Mouse (Mus musculus) macrophage (primary cell): ENCODE measurements around the gene Zcchc7. TPM values are rescaled to one million over a fixed set of nuclear protein-coding genes. Genes with fewer than 3 reads are reported as not detected.

ENCODE experiments used
- H3K27ac ChIP-seq: fragments of 350-480 bp; formaldehyde crosslinking; 2 replicates; pipeline ENCODE4 v1.9.0; 2021
- H3K36me3 ChIP-seq: fragments of 350-480 bp; formaldehyde crosslinking; 2 replicates; pipeline ENCODE4 v1.9.0; 2021; ENCODE audit errors: inconsistent target
- H3K4me3 ChIP-seq: fragments of 350-480 bp; formaldehyde crosslinking; 2 replicates; pipeline ENCODE4 v1.9.0; 2021; ENCODE audit errors: inconsistent target
- H3K79me2 ChIP-seq: fragments of 350-480 bp; formaldehyde crosslinking; 2 replicates; pipeline ENCODE4 v1.9.0; 2021; ENCODE audit errors: inconsistent target
- WGBS: methylation state at CpG from one replicate; pipeline ENCODE4 v1.1.7; 2026; ENCODE audit warnings: inconsistent platforms; ENCODE audit not compliant: missing documents; 5-methylcytosine and 5-hydroxymethylcytosine counted together
- polyA plus RNA-seq: library from polyadenylated mRNA; stranded (reverse); fragments of 250-400 nt; gene quantifications from 3 replicates; pipeline ENCODE4 v1.2.4, GENCODE M21; 2018; ENCODE audit warnings: inconsistent platforms
- total RNA-seq, 78 experiments: library from RNA; depleted of rRNA; stranded (reverse); fragments of 250-400 nt; gene quantifications; 1 replicate in 9 of 78; 2 replicates in 24 of 78; 3 replicates in 43 of 78; 4 replicates in 2 of 78; pipeline ENCODE4 v1.2.4; 2018; ENCODE audit warnings: inconsistent platforms in 56 of 78

Zcchc7 gene
- 100 to 1,000 TPM; 117 to 269 (median 225) TPM for total RNA-seq (2018; cell fraction: chromatin; rRNA removed)
- 10 to 100 TPM in 6 of 26 experiments, 1 to 10 TPM in 20; 4.4 to 17.9 (median 6.9) TPM for total RNA-seq (2018; cell fraction: cytosol; rRNA removed)
- total RNA-seq (2018; cell fraction: nucleus; rRNA removed): 100 to 1,000 TPM in 20 of 26 experiments, 10 to 100 TPM in 6; 70.6 to 197 (median 123) TPM
- polyA plus RNA-seq: 9.8 to 31.5 TPM (median 16.2 TPM) in 3 replicates

DNA sequence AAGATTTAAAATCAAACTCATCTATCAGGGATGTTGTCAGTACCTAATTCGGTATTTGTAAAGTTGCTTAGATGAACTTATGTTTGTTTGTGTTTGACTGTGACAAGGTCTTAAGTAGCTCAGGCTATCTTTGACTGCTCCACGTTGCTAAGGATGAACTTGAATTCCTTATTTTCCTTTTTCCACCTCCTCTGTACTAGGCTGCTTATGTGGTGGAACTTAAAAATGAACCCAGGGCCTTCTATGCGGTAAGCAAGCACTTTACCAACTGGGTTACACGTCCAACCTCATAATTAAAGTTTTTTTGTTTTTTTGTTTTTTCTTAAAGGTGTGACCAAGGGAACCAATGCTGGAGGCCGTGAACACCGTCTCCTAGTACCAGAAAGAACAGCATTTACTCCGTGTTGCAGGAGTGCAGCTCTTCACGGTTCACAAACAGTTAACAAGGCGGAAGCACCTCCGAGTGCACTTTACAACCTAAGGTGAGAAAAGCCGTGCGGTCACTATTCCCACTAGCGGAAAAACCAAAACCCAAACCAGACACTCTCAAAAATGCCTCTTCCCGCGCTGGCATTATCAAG, at the start of gene Zcchc7:
Zcchc7 (plus strand) TSS at position 325 of the 581 bp plus-strand sequence.
- Histone ChIP-seq H3K4me3 (peak within 1 kb of the TSS; percentile 88), H3K27ac (peak within 1 kb of the TSS; percentile 68), H3K36me3 (no peaks in the 10 kb centered on the region), H3K79me2 (peaks cover 39% of the 10 kb centered on the region)
- 5% methylated on average over 15 of the region's 15 CpGs for WGBS

GRCm38 (mm10) chr4:44705967-44706366, 49.7 kb upstream of the Zcchc7 start:
- H3K36me3 ChIP-seq: no peaks in the 10 kb centered on the region
- no peak overlapping the region for H3K27ac ChIP-seq
- no peak overlapping the region for H3K4me3 ChIP-seq
- 8% methylated on average over 7 of the region's 7 CpGs for WGBS
- no peaks in the 10 kb centered on the region for H3K79me2 ChIP-seq

- no peaks in the 10 kb centered on the region for H3K36me3 ChIP-seq
- H3K27ac ChIP-seq: no peak overlapping the region
- 47% methylated on average over 1 of the region's 1 CpGs for WGBS
- H3K4me3 ChIP-seq: no peak overlapping the region
- no peaks in the 10 kb centered on the region for H3K79me2 ChIP-seq
These were observed 48.8 kb upstream of the Zcchc7 start for GRCm38 (mm10) chr4:44706865-44707264.

GRCm38 (mm10) chr4:44708311-44708710, 47.4 kb upstream of the Zcchc7 start:
- WGBS: 71% methylated on average over 8 of the region's 8 CpGs
- Histone ChIP-seq H3K36me3 (no peaks in the 10 kb centered on the region), H3K27ac (no peak overlapping the region), H3K79me2 (no peaks in the 10 kb centered on the region), H3K4me3 (no peak overlapping the region)

GRCm38 (mm10) chr4:44709091-44709695, 46.5 kb upstream of the Zcchc7 start:
- Histone ChIP-seq H3K36me3 (no peaks in the 10 kb centered on the region), H3K79me2 (no peaks in the 10 kb centered on the region), H3K27ac (no peak overlapping the region), H3K4me3 (no peak overlapping the region)

GRCm38 (mm10) chr4:44709740-44710700, 45.7 kb upstream of the Zcchc7 start, which contains the start of gene Pax5:
Pax5 (minus strand) TSS chr4:44710487.
- Histone ChIP-seq H3K4me3 (no peak within 1 kb of the TSS), H3K36me3 (no peaks in the 10 kb centered on the region), H3K79me2 (no peaks in the 10 kb centered on the region), H3K27ac (no peak within 1 kb of the TSS)
- WGBS: 52% methylated on average over 16 of the region's 16 CpGs

- Histone ChIP-seq H3K79me2 (no peaks in the 10 kb centered on the region), H3K27ac (no peak overlapping the region), H3K36me3 (no peaks in the 10 kb centered on the region), H3K4me3 (no peak overlapping the region)
- WGBS: 7% methylated on average over 30 of the region's 30 CpGs
These were observed 45.0 kb upstream of the Zcchc7 start for GRCm38 (mm10) chr4:44710701-44711097.

GRCm38 (mm10) chr4:44711136-44711900, 44.4 kb upstream of the Zcchc7 start:
- WGBS: 14% methylated on average over 24 of the region's 25 CpGs
- no peaks in the 10 kb centered on the region for H3K79me2 ChIP-seq
- H3K27ac ChIP-seq: no peak overlapping the region
- H3K4me3 ChIP-seq: no peak overlapping the region
- H3K36me3 ChIP-seq: no peaks in the 10 kb centered on the region

GRCm38 (mm10) chr4:44712051-44712700, 43.5 kb upstream of the Zcchc7 start:
- WGBS: 7% methylated on average over 25 of the region's 25 CpGs
- no peaks in the 10 kb centered on the region for H3K79me2 ChIP-seq
- H3K4me3 ChIP-seq: no peak overlapping the region
- no peak overlapping the region for H3K27ac ChIP-seq
- no peaks in the 10 kb centered on the region for H3K36me3 ChIP-seq

DNA sequence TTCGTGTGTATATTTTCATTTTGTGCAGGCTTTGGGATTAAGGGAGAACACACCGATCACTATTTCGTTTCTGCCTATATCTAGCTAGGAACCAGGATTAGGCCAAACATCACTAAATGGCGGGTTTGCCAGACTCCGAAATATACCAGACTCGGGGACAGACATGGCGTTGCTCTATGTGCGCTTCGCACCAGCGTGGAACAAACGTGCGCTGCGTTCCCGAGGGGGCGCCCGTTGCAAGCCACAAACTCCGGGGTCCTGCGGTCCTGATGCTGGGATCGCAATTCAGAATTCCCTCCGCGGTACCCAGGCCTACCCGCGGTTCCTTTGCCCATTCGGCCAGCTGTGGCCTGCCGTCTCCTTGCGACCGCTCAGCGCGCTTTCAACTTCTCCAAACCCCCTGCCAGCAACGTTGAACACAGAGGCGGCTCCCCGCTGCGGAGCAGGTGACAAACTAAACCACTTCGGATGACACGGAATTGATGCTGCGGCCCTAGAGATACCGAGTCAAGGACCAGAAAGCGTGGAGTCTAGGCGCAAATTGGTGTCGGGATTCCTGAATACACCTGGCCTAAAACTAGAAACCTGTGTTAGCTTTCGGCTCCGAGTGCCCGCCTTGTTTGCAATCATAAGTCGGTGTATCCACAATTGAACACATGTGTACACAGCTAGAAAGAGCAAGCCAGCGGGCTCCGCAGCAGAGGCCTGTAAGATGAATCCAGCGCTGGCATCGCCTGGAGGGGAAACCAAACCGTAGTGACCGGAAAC, 42.7 kb upstream of the Zcchc7 start:
- WGBS: 4% methylated on average over 50 of the region's 50 CpGs
- no peaks in the 10 kb centered on the region for H3K36me3 ChIP-seq
- no peaks in the 10 kb centered on the region for H3K79me2 ChIP-seq
- no peak overlapping the region for H3K4me3 ChIP-seq
- H3K27ac ChIP-seq: no peak overlapping the region

- no peaks in the 10 kb centered on the region for H3K36me3 ChIP-seq
- H3K27ac ChIP-seq: no peak overlapping the region
- no peaks in the 10 kb centered on the region for H3K79me2 ChIP-seq
- H3K4me3 ChIP-seq: no peak overlapping the region
- 4% methylated on average over 19 of the region's 19 CpGs for WGBS
These were observed 42.1 kb upstream of the Zcchc7 start for GRCm38 (mm10) chr4:44713554-44714051.

DNA sequence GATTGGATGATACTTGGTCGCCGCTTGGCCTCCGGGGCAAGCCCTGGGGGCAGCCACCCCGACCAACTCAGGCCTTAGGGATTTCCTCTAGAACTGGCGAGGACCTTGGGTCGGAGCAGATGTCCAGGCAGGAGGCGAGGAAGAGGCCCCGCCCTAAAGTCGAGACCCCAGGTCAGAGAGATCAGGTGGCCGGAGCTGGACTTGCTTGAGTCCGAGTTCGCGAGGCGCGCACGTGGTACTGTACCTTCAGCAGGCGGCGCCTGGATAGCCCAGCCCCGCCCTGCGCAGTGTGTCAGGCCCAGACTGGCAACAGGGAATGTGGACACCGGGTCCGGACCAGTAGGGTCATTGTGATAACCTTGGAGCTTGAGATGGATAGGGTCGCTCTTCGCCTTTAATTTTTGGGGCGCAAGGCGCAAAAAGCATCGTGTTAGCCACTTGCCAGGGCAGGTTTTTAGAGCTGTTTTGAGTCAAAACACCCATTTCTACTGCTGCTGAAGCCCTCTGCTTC, 41.5 kb upstream of the Zcchc7 start:
- 6% methylated on average over 27 of the region's 27 CpGs for WGBS
- Histone ChIP-seq H3K36me3 (no peaks in the 10 kb centered on the region), H3K4me3 (no peak overlapping the region), H3K27ac (no peak overlapping the region), H3K79me2 (no peaks in the 10 kb centered on the region)
